Mouse (Mus musculus) C2C12 (cell line): ENCODE data around the gene Arf3. TPM values are rescaled to one million over a fixed set of nuclear protein-coding genes. Genes with fewer than 3 reads are reported as not detected.

Source experiments
- H3K27me3 ChIP-seq: one replicate; pipeline ENCODE4 v1.6.1; 2011; ENCODE audit not compliant: control insufficient read depth, insufficient read depth, insufficient read length
- H3K36me3 ChIP-seq: one replicate; pipeline ENCODE4 v1.6.1; 2011; ENCODE audit not compliant: control insufficient read depth, insufficient read depth
- H3K4me3 ChIP-seq: one replicate; pipeline ENCODE4 v1.5.1; 2011; ENCODE audit warnings: mild to moderate bottlenecking, control low read depth; ENCODE audit not compliant: poor library complexity, insufficient read depth, severe bottlenecking
- H3K79me2 ChIP-seq: one replicate; pipeline ENCODE4 v1.6.1; 2011; ENCODE audit not compliant: control insufficient read depth, insufficient read depth
- H3K79me3 ChIP-seq: one replicate; pipeline ENCODE4 v1.6.1; 2011; ENCODE audit warnings: low read depth, control low read depth
- H3ac ChIP-seq: one replicate; pipeline ENCODE3; 2011; ENCODE audit warnings: low read depth; ENCODE audit not compliant: control insufficient read depth, insufficient read length
- CEBPB ChIP-seq: IDR thresholded peaks from one replicate; pipeline ENCODE4 v1.6.1; 2011; ENCODE audit warnings: low read depth, mild to moderate bottlenecking, control low read depth, moderate library complexity
- CTCF ChIP-seq: IDR thresholded peaks from one replicate; pipeline ENCODE4 v1.5.1; 2011; ENCODE audit not compliant: control insufficient read depth, insufficient read depth, insufficient read length
- FOSL1 ChIP-seq: IDR thresholded peaks from one replicate; pipeline ENCODE4 v1.8.0; 2011; ENCODE audit warnings: mild to moderate bottlenecking, low read length; ENCODE audit not compliant: poor library complexity, insufficient read depth, severe bottlenecking
- MAX ChIP-seq: IDR thresholded peaks from one replicate; pipeline ENCODE4 v1.6.1; 2011; ENCODE audit warnings: mild to moderate bottlenecking, control low read depth
- MYOD1 ChIP-seq: IDR thresholded peaks from one replicate; pipeline ENCODE4 v1.6.1; 2011; ENCODE audit warnings: low read depth; ENCODE audit not compliant: control insufficient read depth, insufficient read length
- MYOG ChIP-seq: IDR thresholded peaks from one replicate; pipeline ENCODE4 v1.6.1; 2011; ENCODE audit not compliant: control insufficient read depth, insufficient read length; ENCODE audit errors: extremely low read depth
- USF1 ChIP-seq: IDR thresholded peaks from one replicate; pipeline ENCODE4 v1.6.1; 2011; ENCODE audit warnings: low read depth, mild to moderate bottlenecking, control low read depth, moderate library complexity
- polyA plus RNA-seq: library from polyadenylated mRNA; unstranded; fragments of >200 nt; fragmentation: generic; extraction: Trizol; gene quantifications from one replicate; pipeline ENCODE4 v1.2.1, GENCODE M21; 2012; ENCODE audit warnings: missing spikeins

Arf3 gene
- polyA plus RNA-seq, 1 experiment: 126 TPM

DNA sequence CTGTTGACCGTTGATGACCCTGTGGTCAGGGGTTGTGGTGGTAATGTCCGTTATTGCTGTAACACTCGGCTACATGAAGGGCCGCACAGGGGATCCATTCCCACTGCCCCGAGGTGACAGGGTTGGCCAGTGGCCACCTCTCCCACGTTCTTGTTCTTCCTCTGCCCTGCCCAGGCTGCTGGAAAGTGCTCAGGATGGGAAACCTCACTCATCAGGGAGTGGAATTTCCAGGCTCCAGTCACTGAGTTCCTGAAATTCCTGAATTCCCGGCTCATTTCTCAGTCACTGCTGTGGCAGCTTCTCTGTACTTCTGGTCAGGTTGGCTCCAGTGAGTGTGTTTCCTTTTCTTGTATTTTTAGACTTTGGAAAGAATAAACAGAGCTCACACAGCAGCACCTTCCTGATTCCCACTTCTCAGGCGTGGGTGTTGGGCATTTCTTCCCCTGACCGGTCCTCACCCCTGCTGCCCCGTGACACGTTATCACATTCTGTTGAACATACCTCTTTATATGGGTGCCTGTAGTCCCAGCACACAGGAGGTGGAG lies 70.8 kb downstream of the Arf3 start:
- no peaks in the 10 kb centered on the region for H3K79me2 ChIP-seq
- TF ChIP-seq USF1 (no peak), MAX (peak; percentile 38)
- H3K4me3 ChIP-seq: no peak overlapping the region
- H3K36me3 ChIP-seq: no peaks in the 10 kb centered on the region
- H3K79me3 ChIP-seq: no peaks in the 10 kb centered on the region
- no peaks in the 10 kb centered on the region for H3K27me3 ChIP-seq
- no peak overlapping the region for H3ac ChIP-seq

DNA sequence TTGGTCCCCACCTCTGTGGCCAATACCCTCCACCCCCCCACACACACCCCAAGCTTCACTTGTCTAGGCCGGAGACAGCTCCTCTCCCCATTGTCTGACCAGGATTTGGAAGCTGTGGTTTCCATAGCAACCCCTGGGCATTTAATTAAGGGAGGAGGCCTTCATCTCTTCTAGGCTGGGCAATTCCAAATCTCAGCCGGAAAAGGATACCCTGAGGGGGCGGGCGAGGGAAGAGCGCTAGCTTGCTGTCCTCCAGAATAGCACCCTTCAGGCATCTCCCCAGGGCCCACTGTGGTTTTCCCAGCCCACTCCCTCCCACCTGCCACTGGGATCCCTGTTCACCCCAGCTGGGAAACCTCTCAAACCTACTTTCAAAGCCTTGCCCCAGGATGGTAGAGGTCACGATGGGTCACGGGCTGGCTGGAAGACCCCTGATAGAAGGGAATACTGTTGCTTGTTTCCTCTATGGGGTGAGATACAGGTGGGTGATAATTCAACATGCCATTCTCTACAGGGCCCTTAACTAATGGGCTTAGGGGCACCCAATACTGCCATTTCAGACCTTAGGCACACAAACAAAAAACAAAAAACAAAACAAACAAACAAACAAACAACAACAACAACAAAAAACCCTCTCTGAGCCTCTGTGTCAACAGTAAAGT lies 71.4 kb downstream of the Arf3 start:
- no peaks in the 10 kb centered on the region for H3K27me3 ChIP-seq
- no peaks in the 10 kb centered on the region for H3K79me2 ChIP-seq
- H3ac ChIP-seq: no peak overlapping the region
- H3K4me3 ChIP-seq: no peak overlapping the region
- H3K79me3 ChIP-seq: no peaks in the 10 kb centered on the region
- TF ChIP-seq CTCF (no peak), MYOD1 (peak; percentile 19)
- H3K36me3 ChIP-seq: no peaks in the 10 kb centered on the region

DNA sequence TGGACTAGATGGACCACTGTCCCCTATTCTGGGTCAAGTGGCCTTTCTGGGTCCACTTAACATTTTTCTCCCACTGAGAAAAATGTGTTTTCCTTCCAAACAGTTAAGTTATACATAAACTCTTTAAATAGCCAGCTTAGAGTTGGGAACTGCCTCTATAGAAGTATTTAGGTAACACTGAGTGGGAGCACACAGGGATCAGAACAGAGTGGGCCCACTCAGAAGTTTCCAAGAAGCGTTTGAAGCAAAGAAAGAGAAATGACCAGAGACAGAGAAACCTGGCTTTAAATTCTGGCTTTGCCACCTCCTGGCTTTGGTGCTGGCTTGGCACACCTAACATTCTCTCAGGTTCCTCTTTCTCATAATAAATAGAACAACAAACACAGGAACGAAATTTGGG lies 73.3 kb downstream of the Arf3 start:
- TF ChIP-seq CTCF (no peak), MYOG (no peak), MYOD1 (no peak), FOSL1 (no peak), CEBPB (no peak), MAX (no peak), USF1 (no peak)
- H3ac ChIP-seq: no peak overlapping the region
- H3K36me3 ChIP-seq: no peaks in the 10 kb centered on the region
- H3K4me3 ChIP-seq: no peak overlapping the region
- H3K27me3 ChIP-seq: no peaks in the 10 kb centered on the region
- H3K79me2 ChIP-seq: no peaks in the 10 kb centered on the region
- no peaks in the 10 kb centered on the region for H3K79me3 ChIP-seq

Other genes with a start within 250 kb of the Arf3 start
- gene Kansl2, start 228.9 kb downstream of the Arf3 start, polyA plus RNA-seq: 178 TPM
- 13.4 TPM for gene Ccnt1, start 192.3 kb downstream of the Arf3 start, polyA plus RNA-seq
- 0.09 TPM for gene 4930415O20Rik, start 192.2 kb downstream of the Arf3 start, polyA plus RNA-seq
- gene Adcy6, start 153.1 kb downstream of the Arf3 start, polyA plus RNA-seq: 52.6 TPM
- gene Cacnb3, start 132.4 kb downstream of the Arf3 start, polyA plus RNA-seq: 112 TPM
- 140 TPM for gene Ddx23, start 100.3 kb downstream of the Arf3 start, polyA plus RNA-seq
- 10.5 TPM for gene Rnd1, start 85.8 kb downstream of the Arf3 start, polyA plus RNA-seq
- 0.48 TPM for gene Ccdc65, start 55.0 kb downstream of the Arf3 start, polyA plus RNA-seq
- 103 TPM for gene Fkbp11, start 35.0 kb downstream of the Arf3 start, polyA plus RNA-seq
- 14.5 TPM for gene Wnt10b, start 14.9 kb upstream of the Arf3 start, polyA plus RNA-seq
- 0.09 TPM for gene Wnt1, start 26.6 kb upstream of the Arf3 start, polyA plus RNA-seq
- 0.11 TPM for gene Ddn, start 46.3 kb upstream of the Arf3 start, polyA plus RNA-seq
- 132 TPM for gene Prkag1, start 68.3 kb upstream of the Arf3 start, polyA plus RNA-seq
- 23.8 TPM for gene Kmt2d, start 108.0 kb upstream of the Arf3 start, polyA plus RNA-seq
- 9.7 TPM for gene Rhebl1, start 131.3 kb upstream of the Arf3 start, polyA plus RNA-seq
- gene Dhh, start 135.3 kb upstream of the Arf3 start, polyA plus RNA-seq: 0.16 TPM
- gene Lmbr1l, start 155.0 kb upstream of the Arf3 start, polyA plus RNA-seq: 18.0 TPM
- gene Tuba1b, start 171.4 kb upstream of the Arf3 start, polyA plus RNA-seq: 3,512 TPM
- gene Gm49450, start 190.3 kb upstream of the Arf3 start, polyA plus RNA-seq: 0.22 TPM
- 2,758 TPM for gene Tuba1a, start 190.5 kb upstream of the Arf3 start, polyA plus RNA-seq